Mouse (Mus musculus) liver, embryonic 11.5 days (tissue): ENCODE results near the gene Ccdc88a. TPM values are rescaled to one million over a fixed set of nuclear protein-coding genes. Genes with fewer than 3 reads are reported as not detected.
A peak's percentile ranks its signal among the peaks of the same experiment; 100 is the strongest.

Source experiments
- ATAC-seq: fragments of 200-750 bp; cut with Nextera tagmentation; replicated peaks from 2 replicates; pipeline ENCODE4 v1.8.0; 2017; ENCODE audit warnings: moderate number of reproducible peaks, mild to moderate bottlenecking, moderate TSS enrichment, moderate library complexity; ENCODE audit not compliant: low FRiP score
- DNase-seq: peaks from one replicate; pipeline ENCODE4 v3.0.0-alpha.2; 2017; ENCODE audit warnings: low spot score
- H3K27ac ChIP-seq: fragments of 300-500 bp; sonication (generic); 2 replicates; pipeline ENCODE4 v1.5.1; 2014; ENCODE audit warnings: mild to moderate bottlenecking, low read depth, low read length, control low read depth
- H3K27me3 ChIP-seq: fragments of 300-500 bp; sonication (generic); replicated peaks from 2 replicates; pipeline ENCODE4 v1.6.1; 2014; ENCODE audit warnings: low read length, mixed read lengths; ENCODE audit not compliant: control insufficient read depth, insufficient read depth
- H3K36me3 ChIP-seq: fragments of 300-500 bp; sonication (generic); 2 replicates; pipeline ENCODE4 v1.6.1; 2014; ENCODE audit warnings: mild to moderate bottlenecking, low read length, moderate library complexity, mixed read lengths; ENCODE audit not compliant: control insufficient read depth, insufficient read depth
- H3K4me1 ChIP-seq: fragments of 300-500 bp; sonication (generic); replicated peaks from 2 replicates; pipeline ENCODE4 v1.6.1; 2014; ENCODE audit warnings: low read length, mixed read lengths; ENCODE audit not compliant: control insufficient read depth, insufficient read depth
- H3K4me2 ChIP-seq: fragments of 300-500 bp; sonication (generic); 2 replicates; pipeline ENCODE4 v1.6.1; 2014; ENCODE audit warnings: mild to moderate bottlenecking, control low read depth, moderate library complexity
- H3K4me3 ChIP-seq: fragments of 300-500 bp; sonication (generic); 2 replicates; pipeline ENCODE4 v1.5.1; 2014; ENCODE audit warnings: low read depth, low read length, control low read depth
- H3K9ac ChIP-seq: fragments of 300-500 bp; sonication (generic); 2 replicates; pipeline ENCODE4 v1.6.1; 2014; ENCODE audit warnings: low read depth, low read length, control low read depth
- H3K9me3 ChIP-seq: fragments of 300-500 bp; sonication (generic); 2 replicates; pipeline ENCODE4 v1.6.1; 2016; ENCODE audit warnings: low read length, inconsistent platforms, mixed read lengths; ENCODE audit not compliant: control insufficient read depth
- WGBS: fragments of 180-500 bp; shearing (Covaris S2); extraction: QIAGEN DNeasy Blood & Tissue Kit; methylation state at CpG from one replicate; pipeline ENCODE4 v1.1.7; 2014; 5-methylcytosine and 5-hydroxymethylcytosine counted together
- polyA plus RNA-seq: library from polyadenylated mRNA; unstranded; fragments of >200 nt; fragmentation: Nextera tagmentation; extraction: Ambion mirVana; gene quantifications from 2 replicates; pipeline ENCODE4 v1.2.1, GENCODE M21; 2014

Gene Ccdc88a
- polyA plus RNA-seq = 12.8 and 13.5 TPM in 2 replicates

GRCm38 (mm10) chr11:29373396-29374273 is at the start of gene Ccdc88a:
Ccdc88a (plus strand) TSS chr11:29373658.
- Histone ChIP-seq H3K27ac (peak within 1 kb of the TSS; percentile 72), H3K4me3 (peak within 1 kb of the TSS; percentile 80), H3K9ac (peak within 1 kb of the TSS; percentile 81), H3K27me3 (no peaks in the 10 kb centered on the region), H3K36me3 (no peaks in the 10 kb centered on the region; the same call in 1 of the 2 replicates), H3K9me3 (no peaks in the 10 kb centered on the region), H3K4me1 (no peaks in the 10 kb centered on the region), H3K4me2 (peak within 1 kb of the TSS; percentile 80)
- peak; percentile 97 for DNase-seq
- WGBS = under 1% methylated on average over 105 of the region's 107 CpGs
- ATAC-seq = peak; percentile 93

DNA sequence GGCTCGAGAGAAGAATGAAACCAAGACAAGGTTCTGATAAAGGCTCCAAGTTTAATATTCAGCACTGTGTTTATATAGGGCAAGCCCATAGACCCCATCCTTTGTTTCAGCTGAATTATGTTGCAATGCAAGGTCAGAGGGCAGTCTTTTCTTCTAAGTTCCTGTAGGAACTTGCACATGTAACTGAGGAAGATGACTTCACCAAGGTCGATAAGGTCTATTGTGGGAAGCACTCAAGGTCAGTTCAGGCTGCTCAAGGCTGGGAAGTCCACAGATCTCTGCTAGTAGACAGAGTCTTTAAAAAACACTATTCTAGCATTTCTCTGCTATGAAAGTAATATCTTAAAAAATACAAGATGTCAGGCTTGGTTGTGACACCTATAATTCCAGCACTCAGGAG is 38.0 kb upstream of the Ccdc88a start:
- no peaks in the 10 kb centered on the region for H3K4me1 ChIP-seq
- H3K27ac ChIP-seq = no peak overlapping the region
- H3K9ac ChIP-seq = no peak overlapping the region
- ATAC-seq (no peak), DNase-seq (no peak)
- no peaks in the 10 kb centered on the region for H3K27me3 ChIP-seq
- no peaks in the 10 kb centered on the region for H3K36me3 ChIP-seq
- H3K4me2 ChIP-seq = no peak overlapping the region
- no peaks in the 10 kb centered on the region for H3K9me3 ChIP-seq
- WGBS = 74% methylated on average over 2 of the region's 2 CpGs
- no peak overlapping the region for H3K4me3 ChIP-seq

DNA sequence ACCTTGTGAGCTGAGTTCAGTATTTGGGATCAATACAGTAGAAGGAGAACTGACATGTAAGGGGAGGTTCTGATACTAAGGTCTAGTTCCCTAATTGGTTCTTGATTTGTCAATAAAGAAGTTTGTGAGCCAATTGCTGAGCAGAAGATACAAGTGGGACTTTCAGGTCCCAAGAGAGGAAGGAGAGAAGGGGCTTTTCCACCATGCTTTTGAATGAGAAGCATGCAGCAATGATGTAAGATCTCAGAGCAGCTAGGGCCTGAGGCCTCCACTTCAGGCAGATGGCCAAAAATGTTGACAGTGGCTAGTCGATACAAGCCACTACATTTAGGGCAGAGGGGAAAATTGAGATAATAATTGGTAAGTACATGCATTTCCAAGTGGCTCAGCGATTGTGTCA is 32.2 kb upstream of the Ccdc88a start:
- no peak overlapping the region for H3K27ac ChIP-seq
- WGBS = 74% methylated on average over 2 of the region's 2 CpGs
- H3K36me3 ChIP-seq = no peaks in the 10 kb centered on the region
- no peaks in the 10 kb centered on the region for H3K4me1 ChIP-seq
- no peak overlapping the region for H3K4me3 ChIP-seq
- H3K9me3 ChIP-seq = no peaks in the 10 kb centered on the region
- H3K4me2 ChIP-seq = no peak overlapping the region
- no peaks in the 10 kb centered on the region for H3K27me3 ChIP-seq
- DNase-seq (no peak), ATAC-seq (no peak)
- no peak overlapping the region for H3K9ac ChIP-seq

- Histone ChIP-seq H3K9ac (no peak overlapping the region), H3K9me3 (no peaks in the 10 kb centered on the region), H3K27me3 (no peaks in the 10 kb centered on the region), H3K27ac (no peak overlapping the region), H3K36me3 (no peaks in the 10 kb centered on the region), H3K4me2 (no peak overlapping the region), H3K4me3 (no peak overlapping the region), H3K4me1 (no peaks in the 10 kb centered on the region)
- ATAC-seq = no peak
- WGBS = 73% methylated on average over 4 of the region's 4 CpGs
- no peak for DNase-seq
These were observed 28.4 kb upstream of the Ccdc88a start for GRCm38 (mm10) chr11:29344891-29345657.

GRCm38 (mm10) chr11:29345673-29346286 is 27.7 kb upstream of the Ccdc88a start:
- Histone ChIP-seq H3K4me1 (no peaks in the 10 kb centered on the region), H3K36me3 (no peaks in the 10 kb centered on the region), H3K9ac (no peak overlapping the region), H3K4me2 (no peak overlapping the region), H3K9me3 (no peaks in the 10 kb centered on the region), H3K27me3 (no peaks in the 10 kb centered on the region), H3K27ac (no peak overlapping the region), H3K4me3 (no peak overlapping the region)
- ATAC-seq (peak; percentile 53), DNase-seq (no peak)
- 71% methylated on average over 4 of the region's 4 CpGs for WGBS

DNA sequence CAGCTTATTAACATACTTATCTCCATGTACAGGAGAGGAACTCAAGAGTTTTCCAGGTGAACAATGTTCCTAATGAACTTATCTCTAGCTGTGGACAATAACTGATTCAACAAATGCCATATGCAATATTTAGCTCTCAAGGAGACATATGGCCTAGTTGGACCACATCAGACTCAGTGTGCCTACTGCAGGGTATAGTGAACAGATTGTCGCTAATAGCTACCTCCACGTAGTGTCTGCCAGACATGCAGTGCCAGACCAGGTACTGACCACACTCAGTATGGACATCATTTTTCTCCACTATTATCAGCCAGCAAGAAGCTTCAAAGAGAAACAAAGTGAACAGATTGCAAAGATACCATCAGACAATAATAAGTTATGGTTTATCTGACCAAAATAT is 22.6 kb upstream of the Ccdc88a start:
- H3K27ac ChIP-seq = no peak overlapping the region
- H3K9ac ChIP-seq = no peak overlapping the region
- H3K36me3 ChIP-seq = no peaks in the 10 kb centered on the region
- H3K27me3 ChIP-seq = no peaks in the 10 kb centered on the region
- no peaks in the 10 kb centered on the region for H3K4me1 ChIP-seq
- 91% methylated on average over 2 of the region's 2 CpGs for WGBS
- no peak for DNase-seq
- no peak overlapping the region for H3K4me3 ChIP-seq
- H3K4me2 ChIP-seq = no peak overlapping the region
- no peak for ATAC-seq
- H3K9me3 ChIP-seq = no peaks in the 10 kb centered on the region

DNA sequence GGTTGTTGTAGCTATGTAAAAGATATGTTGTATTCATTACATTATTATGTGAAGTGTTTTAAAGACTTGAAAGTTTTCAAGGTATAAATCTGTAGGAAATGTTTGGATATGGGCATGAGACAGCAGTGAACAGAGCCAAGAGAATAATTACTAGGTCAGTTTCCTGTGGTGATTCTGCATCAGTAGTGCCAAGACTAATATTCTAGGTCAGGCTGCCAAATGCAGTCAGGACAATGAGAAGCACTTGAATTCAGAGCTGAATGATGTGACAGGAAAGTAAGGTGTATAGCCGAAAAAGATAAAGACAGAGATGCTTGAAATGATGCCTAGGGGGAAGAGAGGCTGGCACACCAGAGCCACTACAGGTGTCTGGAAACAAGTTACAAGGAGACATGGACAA is 21.2 kb upstream of the Ccdc88a start:
- H3K4me1 ChIP-seq = no peaks in the 10 kb centered on the region
- no peaks in the 10 kb centered on the region for H3K9me3 ChIP-seq
- ATAC-seq (no peak), DNase-seq (no peak)
- no peak overlapping the region for H3K9ac ChIP-seq
- H3K36me3 ChIP-seq = no peaks in the 10 kb centered on the region
- 77% methylated on average over 1 of the region's 1 CpGs for WGBS
- H3K4me2 ChIP-seq = no peak overlapping the region
- no peak overlapping the region for H3K4me3 ChIP-seq
- H3K27me3 ChIP-seq = no peaks in the 10 kb centered on the region
- H3K27ac ChIP-seq = no peak overlapping the region

DNA sequence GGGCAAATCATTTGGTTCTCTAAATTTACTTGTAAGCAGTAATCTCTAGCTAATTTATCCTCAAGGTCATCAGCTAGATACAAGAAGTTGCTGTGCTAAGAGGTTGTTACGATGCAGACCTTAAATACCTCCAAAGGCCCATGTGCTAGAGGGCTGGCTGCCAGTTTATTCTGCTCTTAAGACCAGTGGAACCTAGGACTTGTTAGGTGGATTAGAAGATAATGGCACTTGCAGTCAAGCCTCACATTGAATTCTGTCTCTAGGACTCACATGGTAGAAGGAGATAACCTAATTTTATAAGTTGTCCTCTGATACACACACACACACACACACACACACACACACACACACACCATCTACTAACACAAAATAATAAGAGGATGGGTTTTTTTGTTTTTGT is 5.3 kb upstream of the Ccdc88a start:
- Histone ChIP-seq H3K36me3 (no peaks in the 10 kb centered on the region), H3K4me2 (no peak overlapping the region), H3K4me3 (no peak overlapping the region), H3K27ac (no peak overlapping the region), H3K27me3 (no peaks in the 10 kb centered on the region), H3K9me3 (no peaks in the 10 kb centered on the region), H3K9ac (no peak overlapping the region), H3K4me1 (no peaks in the 10 kb centered on the region)
- ATAC-seq (no peak), DNase-seq (no peak)
- 85% methylated on average over 1 of the region's 1 CpGs for WGBS
